Mouse (Mus musculus) retina, adult 2 months (tissue): ENCODE results near the gene Inka1.
A peak's percentile ranks its signal among the peaks of the same experiment; 100 is the strongest.

Source experiments
- DNase-seq: peaks from one replicate; pipeline ENCODE4 v3.0.0-alpha.2; 2012; ENCODE audit warnings: low read depth, low spot score

Gene Inka1

GRCm38 (mm10) chr9:107984052-107984753 lies 1.5 kb downstream of the Inka1 start:
- no peak for DNase-seq

- DNase-seq = no peak
Measured at GRCm38 (mm10) chr9:107983421-107983890, 2.2 kb downstream of the Inka1 start.

- DNase-seq = no peak
Measured at GRCm38 (mm10) chr9:107982681-107983346, 2.9 kb downstream of the Inka1 start, which contains the start of gene Gm20661. Gene Gm20661 (plus strand): TSS chr9:107983058.

GRCm38 (mm10) chr9:107981684-107982605 lies 3.7 kb downstream of the Inka1 start:
- DNase-seq = no peak

- DNase-seq = no peak
Measured at GRCm38 (mm10) chr9:107978815-107979214, 6.9 kb downstream of the Inka1 start.

- DNase-seq = no peak
Measured at GRCm38 (mm10) chr9:107975399-107976386, 10.0 kb downstream of the Inka1 start, which contains the start of gene Uba7. Gene Uba7 (plus strand): TSS chr9:107975505.

GRCm38 (mm10) chr9:107974491-107975171 lies 11.0 kb downstream of the Inka1 start:
- no peak for DNase-seq

GRCm38 (mm10) chr9:107971690-107972541 lies 13.8 kb downstream of the Inka1 start:
- no peak for DNase-seq

- no peak for DNase-seq
Measured at GRCm38 (mm10) chr9:107970311-107970710, 15.4 kb downstream of the Inka1 start.

GRCm38 (mm10) chr9:107968531-107968930 lies 17.1 kb downstream of the Inka1 start:
- DNase-seq = no peak

GRCm38 (mm10) chr9:107967437-107967836 lies 18.2 kb downstream of the Inka1 start:
- no peak for DNase-seq

GRCm38 (mm10) chr9:107966676-107967075 lies 19.0 kb downstream of the Inka1 start:
- DNase-seq = no peak

- DNase-seq = no peak
Measured at GRCm38 (mm10) chr9:107964681-107965080, 21.0 kb downstream of the Inka1 start.

GRCm38 (mm10) chr9:107963700-107964099 lies 22.0 kb downstream of the Inka1 start:
- peak; percentile 68 for DNase-seq

- no peak for DNase-seq
Measured at GRCm38 (mm10) chr9:107962916-107963315, 22.8 kb downstream of the Inka1 start.

GRCm38 (mm10) chr9:107961881-107962280 lies 23.8 kb downstream of the Inka1 start:
- no peak for DNase-seq

GRCm38 (mm10) chr9:107961351-107961762 lies 24.3 kb downstream of the Inka1 start:
- no peak for DNase-seq

- no peak for DNase-seq
Measured at GRCm38 (mm10) chr9:107960928-107961327, 24.8 kb downstream of the Inka1 start.

- DNase-seq = no peak
Measured at GRCm38 (mm10) chr9:107959896-107960295, 25.8 kb downstream of the Inka1 start.
